In the genomic region with DNA sequence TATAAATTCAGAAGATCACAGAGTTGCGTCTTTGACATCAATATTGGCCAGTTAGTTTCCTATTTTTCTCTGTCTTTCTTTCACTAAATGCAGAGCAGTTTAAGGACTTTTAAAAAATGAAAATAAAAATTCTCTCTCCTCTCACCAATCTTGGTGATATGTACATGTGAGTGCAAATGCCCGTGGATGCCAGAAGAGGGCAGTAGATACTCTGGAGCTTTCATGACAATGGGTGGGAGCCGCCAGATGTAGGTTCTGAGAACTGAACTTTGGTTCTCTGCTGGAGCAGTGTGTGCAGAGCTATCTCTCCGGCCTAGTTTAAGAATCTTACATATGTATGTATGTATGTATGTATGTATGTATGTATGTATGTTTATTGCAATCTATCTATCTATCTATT, we compare ENCODE assay signal across 26 mouse cellular contexts. TPM values are rescaled to one million over a fixed set of nuclear protein-coding genes. Genes with fewer than 3 reads are reported as not detected.
DNase-seq lines count a peak whose midpoint lies in the region; ATAC-seq and TF ChIP-seq lines count a peak whose summit lies in the region.
"Had no signal": no experiment of that assay in that cellular context is flagged by ENCODE, and none has a peak within 500 bp of the region (broad histone marks: within the 10 kb centered on the region; RNA-seq: fewer than 3 reads in every experiment).

No protein-coding gene starts in this region.

- H3K4me1 ChIP-seq in kidney, postnatal 0 days (replicated peaks; ENCODE audit: insufficient read depth, low read length): no peaks in the 10 kb centered on the region
- no peaks in the 10 kb centered on the region for H3K4me1 ChIP-seq in kidney, embryonic 15.5 days
- no peaks in the 10 kb centered on the region; the same call in 1 of the 2 replicates for H3K4me1 ChIP-seq in forebrain, embryonic 11.5 days (replicated peaks; ENCODE audit: control insufficient read depth, insufficient read depth, low read length)
- H3K4me1 ChIP-seq: heart, embryonic 12.5 days; intestine, embryonic 15.5 days had no signal

- no peak overlapping the region for H3K4me3 ChIP-seq in kidney, postnatal 0 days (replicated peaks; ENCODE audit: low read depth, low read length)
- no peak overlapping the region for H3K4me3 ChIP-seq in kidney, embryonic 15.5 days (replicated peaks)
- no peak overlapping the region for H3K4me3 ChIP-seq in forebrain, embryonic 11.5 days (ENCODE audit: low read depth, low read length)
- H3K4me3 ChIP-seq: embryonic facial prominence, embryonic 15.5 days; heart, embryonic 12.5 days; hindbrain, embryonic 13.5 days; intestine, embryonic 15.5 days; limb, embryonic 13.5 days had no signal

- no peak overlapping the region for H3K4me2 ChIP-seq in kidney, postnatal 0 days (ENCODE audit: low read length)
- H3K4me2 ChIP-seq in kidney, embryonic 15.5 days: no peak overlapping the region
- no peak overlapping the region for H3K4me2 ChIP-seq in forebrain, embryonic 11.5 days (ENCODE audit: low read depth, low read length, severe bottlenecking)
- H3K4me2 ChIP-seq: embryonic facial prominence, embryonic 15.5 days; heart, embryonic 12.5 days; hindbrain, embryonic 13.5 days; intestine, embryonic 15.5 days; limb, embryonic 13.5 days had no signal

- DNase-seq in kidney, postnatal 0 days (ENCODE audit: low spot score): no peak
- DNase-seq in 416B (ENCODE audit: low read depth) (peak; percentile 37), ES-CJ7 (ENCODE audit: low read depth, low spot score) (peak; percentile 49)
- DNase-seq in forebrain, embryonic 11.5 days (ENCODE audit: low spot score): no peak
- DNase-seq in ovary, postnatal 14 days (ENCODE audit: low spot score): no peak
- DNase-seq: adrenal gland, postnatal 14 days; B cell, adult 2 months; cerebellum, adult 18-20 months; cerebellum, postnatal 25 days; forebrain, postnatal 0 days; gastrocnemius, postnatal 36 days; heart, postnatal 14 days; kidney, adult 9 months; kidney, postnatal 4 days; right cerebral cortex, adult 18-20 months; thymus, postnatal 36 days had no signal

- H3K36me3 ChIP-seq in kidney, postnatal 0 days (ENCODE audit: insufficient read depth, low read length): no peaks in the 10 kb centered on the region
- no peaks in the 10 kb centered on the region for H3K36me3 ChIP-seq in kidney, embryonic 15.5 days
- no peaks in the 10 kb centered on the region for H3K36me3 ChIP-seq in forebrain, embryonic 11.5 days (ENCODE audit: control insufficient read depth, insufficient read depth, low read length)
- H3K36me3 ChIP-seq: embryonic facial prominence, embryonic 15.5 days; heart, embryonic 12.5 days; hindbrain, embryonic 13.5 days; intestine, embryonic 15.5 days; limb, embryonic 13.5 days had no signal

- H3K9me3 ChIP-seq in kidney, postnatal 0 days (replicated peaks; ENCODE audit: low read length): no peaks in the 10 kb centered on the region
- no peaks in the 10 kb centered on the region for H3K9me3 ChIP-seq in kidney, embryonic 15.5 days (replicated peaks)
- H3K9me3 ChIP-seq in forebrain, embryonic 11.5 days (ENCODE audit: control insufficient read depth, low read length): no peaks in the 10 kb centered on the region
- H3K9me3 ChIP-seq: embryonic facial prominence, embryonic 15.5 days; heart, embryonic 12.5 days; hindbrain, embryonic 13.5 days; intestine, embryonic 15.5 days; limb, embryonic 13.5 days had no signal

- no peak overlapping the region for H3K27ac ChIP-seq in kidney, postnatal 0 days
- H3K27ac ChIP-seq in kidney, embryonic 15.5 days: no peak overlapping the region
- no peak overlapping the region for H3K27ac ChIP-seq in forebrain, embryonic 11.5 days (ENCODE audit: low read depth, low read length)
- H3K27ac ChIP-seq: embryonic facial prominence, embryonic 15.5 days; hindbrain, embryonic 13.5 days; intestine, embryonic 15.5 days; limb, embryonic 13.5 days had no signal

- no peaks in the 10 kb centered on the region for H3K27me3 ChIP-seq in kidney, postnatal 0 days (ENCODE audit: insufficient read depth, low read length)
- H3K27me3 ChIP-seq in kidney, embryonic 15.5 days: no peaks in the 10 kb centered on the region
- H3K27me3 ChIP-seq in forebrain, embryonic 11.5 days (ENCODE audit: control insufficient read depth, insufficient read depth, low read length): no peaks in the 10 kb centered on the region
- H3K27me3 ChIP-seq: embryonic facial prominence, embryonic 15.5 days; heart, embryonic 12.5 days; hindbrain, embryonic 13.5 days; intestine, embryonic 15.5 days; limb, embryonic 13.5 days had no signal

- peak; percentile 20; the same call in 1 of the 2 replicates for TF ChIP-seq CTCF in kidney, postnatal 0 days (IDR thresholded peaks at IDR 0.05; ENCODE audit: low read depth)

- H3K9ac ChIP-seq in kidney, postnatal 0 days (ENCODE audit: low read depth, low read length): no peak overlapping the region
- H3K9ac ChIP-seq in kidney, embryonic 15.5 days: no peak overlapping the region
- no peak overlapping the region for H3K9ac ChIP-seq in forebrain, embryonic 11.5 days (ENCODE audit: low read length)
- H3K9ac ChIP-seq: embryonic facial prominence, embryonic 15.5 days; forebrain, postnatal 0 days; heart, embryonic 12.5 days; hindbrain, embryonic 13.5 days; intestine, embryonic 15.5 days; limb, embryonic 13.5 days had no signal

- ATAC-seq in kidney, postnatal 0 days (replicated peaks; ENCODE audit: low FRiP score, low read depth): no peak
- ATAC-seq in kidney, embryonic 15.5 days (replicated peaks; ENCODE audit: low FRiP score): no peak
- peak; percentile 58; the same call in 1 of the 2 replicates for ATAC-seq in granulocyte monocyte progenitor cell, adult 5-6 weeks (replicated peaks; ENCODE audit: poor library complexity, severe bottlenecking)
- no peak for ATAC-seq in forebrain, embryonic 11.5 days (replicated peaks; ENCODE audit: low FRiP score)
- ATAC-seq: activated CD4-positive, CD25-positive, alpha-beta regulatory T cell, adult 4 months; forebrain, postnatal 0 days; intestine, embryonic 15.5 days had no signal

- 91% methylated on average over 4 of the region's 4 CpGs for WGBS in kidney, postnatal 0 days
- 93% methylated on average over 4 of the region's 4 CpGs for WGBS in kidney, embryonic 15.5 days
- 90% methylated on average over 4 of the region's 4 CpGs for WGBS in forebrain, embryonic 11.5 days

RNA-seq across cellular contexts. Expression of gene Rgs13, which starts 2.4 kb away (rescaled TPM):
- polyA plus RNA-seq in kidney, postnatal 0 days (2015; fragmentation: Nextera tagmentation; extraction: Ambion mirVana): not detected in 2 replicates
- polyA plus RNA-seq in kidney, embryonic 15.5 days (2015; fragmentation: Nextera tagmentation; extraction: Ambion mirVana): not detected in 2 replicates
- not detected in 2 replicates for total RNA-seq in granulocyte monocyte progenitor cell, adult 5-6 weeks (2014; fragmentation: Nextera tagmentation)
- total RNA-seq in granulocyte monocyte progenitor cell, adult 5-6 weeks (2017): not detected in 2 replicates
- polyA plus RNA-seq in forebrain, embryonic 11.5 days (2014; fragmentation: Nextera tagmentation; extraction: Ambion mirVana): 1.3 and 2.0 TPM in 2 replicates
- total RNA-seq: adrenal gland, postnatal 14 days; gastrocnemius, postnatal 36 days; heart, postnatal 14 days had no signal
- polyA plus RNA-seq: heart, embryonic 12.5 days; intestine, embryonic 15.5 days; limb, embryonic 13.5 days; liver, embryonic 16.5 days; testis, adult 2 months had no signal

Comparison
In these comparisons a context has a peak if more than half of its experiments do, and no peak if none do; other contexts are left out.
1. DNase-seq: peak in 416B (single experiment) and ES-CJ7 (single experiment); none in kidney, postnatal 0 days (single experiment), forebrain, embryonic 11.5 days (single experiment) and ovary, postnatal 14 days (single experiment).